Mouse (Mus musculus): Measurements from ENCODE around the gene Il1rl2. TPM values are rescaled to one million over a fixed set of nuclear protein-coding genes. Genes with fewer than 3 reads are reported as not detected.

Il1rl2 gene
- polyA plus RNA-seq, 1 experiment, result 0.22 TPM

GRCm38 (mm10) chr1:40358771-40359181 is 34.4 kb downstream of the Il1rl2 start:
- no peaks in the 10 kb centered on the region for H3K4me1 ChIP-seq (ENCODE audit: control insufficient read depth, insufficient read depth, low read length)
- no peak overlapping the region for H3K4me3 ChIP-seq (ENCODE audit: control insufficient read depth, low read depth, low read length)
- TF ChIP-seq POLR2A (IDR thresholded peaks at IDR 0.05; ENCODE audit: control insufficient read depth, low read depth, low read length), result no peak
- TF ChIP-seq CTCF (IDR thresholded peaks at IDR 0.05; ENCODE audit: control insufficient read depth, insufficient read depth, insufficient replicate concordance, low read depth, low read length), result no peak
- H3K27me3 ChIP-seq (ENCODE audit: control insufficient read depth, insufficient read depth, low read length), result no peaks in the 10 kb centered on the region
- H3K36me3 ChIP-seq (ENCODE audit: control insufficient read depth, insufficient read depth, low read length), result no peaks in the 10 kb centered on the region
- no peak overlapping the region for H3K27ac ChIP-seq (ENCODE audit: control insufficient read depth, insufficient read depth, low read depth, low read length)

GRCm38 (mm10) chr1:40359731-40360130 is 35.3 kb downstream of the Il1rl2 start:
- no peaks in the 10 kb centered on the region for H3K4me1 ChIP-seq (ENCODE audit: control insufficient read depth, insufficient read depth, low read length)
- H3K27me3 ChIP-seq (ENCODE audit: control insufficient read depth, insufficient read depth, low read length), result no peaks in the 10 kb centered on the region
- no peaks in the 10 kb centered on the region for H3K36me3 ChIP-seq (ENCODE audit: control insufficient read depth, insufficient read depth, low read length)
- TF ChIP-seq POLR2A (IDR thresholded peaks at IDR 0.05; ENCODE audit: control insufficient read depth, low read depth, low read length) (no peak), CTCF (IDR thresholded peaks at IDR 0.05; ENCODE audit: control insufficient read depth, insufficient read depth, insufficient replicate concordance, low read depth, low read length) (no peak)
- H3K4me3 ChIP-seq (ENCODE audit: control insufficient read depth, low read depth, low read length), result no peak overlapping the region
- H3K27ac ChIP-seq (ENCODE audit: control insufficient read depth, insufficient read depth, low read depth, low read length), result no peak overlapping the region

- TF ChIP-seq POLR2A (IDR thresholded peaks at IDR 0.05; ENCODE audit: control insufficient read depth, low read depth, low read length), result no peak
- TF ChIP-seq CTCF (IDR thresholded peaks at IDR 0.05; ENCODE audit: control insufficient read depth, insufficient read depth, insufficient replicate concordance, low read depth, low read length), result no peak
- H3K27me3 ChIP-seq (ENCODE audit: control insufficient read depth, insufficient read depth, low read length), result no peaks in the 10 kb centered on the region
- no peaks in the 10 kb centered on the region for H3K4me1 ChIP-seq (ENCODE audit: control insufficient read depth, insufficient read depth, low read length)
- no peaks in the 10 kb centered on the region for H3K36me3 ChIP-seq (ENCODE audit: control insufficient read depth, insufficient read depth, low read length)
- no peak overlapping the region for H3K27ac ChIP-seq (ENCODE audit: control insufficient read depth, insufficient read depth, low read depth, low read length)
- H3K4me3 ChIP-seq (ENCODE audit: control insufficient read depth, low read depth, low read length), result no peak overlapping the region
These were observed 36.6 kb downstream of the Il1rl2 start for GRCm38 (mm10) chr1:40360969-40361368.

- H3K27me3 ChIP-seq (ENCODE audit: control insufficient read depth, insufficient read depth, low read length), result no peaks in the 10 kb centered on the region
- no peak overlapping the region for H3K4me3 ChIP-seq (ENCODE audit: control insufficient read depth, low read depth, low read length)
- no peak for TF ChIP-seq CTCF (IDR thresholded peaks at IDR 0.05; ENCODE audit: control insufficient read depth, insufficient read depth, insufficient replicate concordance, low read depth, low read length)
- TF ChIP-seq POLR2A (IDR thresholded peaks at IDR 0.05; ENCODE audit: control insufficient read depth, low read depth, low read length), result no peak
These were observed 37.2 kb downstream of the Il1rl2 start for GRCm38 (mm10) chr1:40361596-40361995.

GRCm38 (mm10) chr1:40362784-40363183 is 38.4 kb downstream of the Il1rl2 start:
- Histone ChIP-seq H3K4me3 (ENCODE audit: control insufficient read depth, low read depth, low read length) (no peak overlapping the region), H3K4me1 (ENCODE audit: control insufficient read depth, insufficient read depth, low read length) (no peaks in the 10 kb centered on the region), H3K27me3 (ENCODE audit: control insufficient read depth, insufficient read depth, low read length) (no peaks in the 10 kb centered on the region), H3K27ac (ENCODE audit: control insufficient read depth, insufficient read depth, low read depth, low read length) (no peak overlapping the region), H3K36me3 (ENCODE audit: control insufficient read depth, insufficient read depth, low read length) (no peaks in the 10 kb centered on the region)
- TF ChIP-seq POLR2A (IDR thresholded peaks at IDR 0.05; ENCODE audit: control insufficient read depth, low read depth, low read length) (no peak), CTCF (IDR thresholded peaks at IDR 0.05; ENCODE audit: control insufficient read depth, insufficient read depth, insufficient replicate concordance, low read depth, low read length) (no peak)

More at GRCm38 (mm10) chr1:40361596-40361995, 37.2 kb downstream of the Il1rl2 start:
- Histone ChIP-seq H3K27ac (ENCODE audit: control insufficient read depth, insufficient read depth, low read depth, low read length) (no peak overlapping the region), H3K4me1 (ENCODE audit: control insufficient read depth, insufficient read depth, low read length) (no peaks in the 10 kb centered on the region), H3K36me3 (ENCODE audit: control insufficient read depth, insufficient read depth, low read length) (no peaks in the 10 kb centered on the region)

GRCm38 (mm10) chr1:40372951-40373350 is 48.5 kb downstream of the Il1rl2 start:
- no peak overlapping the region for H3K27ac ChIP-seq (ENCODE audit: control insufficient read depth, insufficient read depth, low read depth, low read length)
- peaks cover 2% of the 10 kb centered on the region; the same call in 1 of the 2 replicates for H3K4me1 ChIP-seq (ENCODE audit: control insufficient read depth, insufficient read depth, low read length)
- H3K27me3 ChIP-seq (ENCODE audit: control insufficient read depth, insufficient read depth, low read length), result no peaks in the 10 kb centered on the region
- H3K36me3 ChIP-seq (ENCODE audit: control insufficient read depth, insufficient read depth, low read length), result no peaks in the 10 kb centered on the region
- H3K4me3 ChIP-seq (ENCODE audit: control insufficient read depth, low read depth, low read length), result no peak overlapping the region
- no peak for TF ChIP-seq CTCF (IDR thresholded peaks at IDR 0.05; ENCODE audit: control insufficient read depth, insufficient read depth, insufficient replicate concordance, low read depth, low read length)
- no peak for TF ChIP-seq POLR2A (IDR thresholded peaks at IDR 0.05; ENCODE audit: control insufficient read depth, low read depth, low read length)

- Histone ChIP-seq H3K36me3 (ENCODE audit: control insufficient read depth, insufficient read depth, low read length) (no peaks in the 10 kb centered on the region), H3K27ac (ENCODE audit: control insufficient read depth, insufficient read depth, low read depth, low read length) (no peak overlapping the region), H3K27me3 (ENCODE audit: control insufficient read depth, insufficient read depth, low read length) (no peaks in the 10 kb centered on the region), H3K4me1 (ENCODE audit: control insufficient read depth, insufficient read depth, low read length) (peaks cover 2% of the 10 kb centered on the region), H3K4me3 (ENCODE audit: control insufficient read depth, low read depth, low read length) (no peak overlapping the region)
- TF ChIP-seq CTCF (IDR thresholded peaks at IDR 0.05; ENCODE audit: control insufficient read depth, insufficient read depth, insufficient replicate concordance, low read depth, low read length) (no peak), POLR2A (IDR thresholded peaks at IDR 0.05; ENCODE audit: control insufficient read depth, low read depth, low read length) (no peak)
These were observed 50.7 kb downstream of the Il1rl2 start for GRCm38 (mm10) chr1:40375148-40375547.

- Histone ChIP-seq H3K4me3 (ENCODE audit: control insufficient read depth, low read depth, low read length) (no peak overlapping the region), H3K4me1 (ENCODE audit: control insufficient read depth, insufficient read depth, low read length) (peaks cover 9% of the 10 kb centered on the region), H3K27ac (ENCODE audit: control insufficient read depth, insufficient read depth, low read depth, low read length) (no peak overlapping the region), H3K27me3 (ENCODE audit: control insufficient read depth, insufficient read depth, low read length) (no peaks in the 10 kb centered on the region), H3K36me3 (ENCODE audit: control insufficient read depth, insufficient read depth, low read length) (no peaks in the 10 kb centered on the region)
- TF ChIP-seq POLR2A (IDR thresholded peaks at IDR 0.05; ENCODE audit: control insufficient read depth, low read depth, low read length), result no peak
These were observed 52.3 kb downstream of the Il1rl2 start for GRCm38 (mm10) chr1:40376745-40377144.
